Mouse (Mus musculus): ENCODE results near the gene Dglucy. TPM values are rescaled to one million over a fixed set of nuclear protein-coding genes. Genes with fewer than 3 reads are reported as not detected.

Dglucy gene
- polyA plus RNA-seq (2015; fragmentation: Nextera tagmentation; extraction: Ambion mirVana) = 4.0 and 4.2 TPM in 2 replicates

GRCm38 (mm10) chr12:100778934-100779865 is at the start of gene Dglucy:
Gene Dglucy, plus strand, starts transcription at chr12:100779057.

GRCm38 (mm10) chr12:100907598-100908297 is 128.9 kb downstream of the Dglucy start, which contains the start of gene Gpr68:
Gene Gpr68, minus strand, starts transcription at chr12:100908198.

Other genes with a start within 250 kb of the Dglucy start
- gene Rps6ka5, start 52.1 kb upstream of the Dglucy start, polyA plus RNA-seq (2015; fragmentation: Nextera tagmentation; extraction: Ambion mirVana) = 5.4 and 5.9 TPM in 2 replicates
- 9.9 and 11.4 TPM in 2 replicates for gene Gpr68, start 129.1 kb downstream of the Dglucy start, polyA plus RNA-seq (2015; fragmentation: Nextera tagmentation; extraction: Ambion mirVana)
- gene Ccdc88c, start 250.0 kb downstream of the Dglucy start, polyA plus RNA-seq (2015; fragmentation: Nextera tagmentation; extraction: Ambion mirVana) = 8.0 TPM in 2 replicates